Mouse (Mus musculus): ENCODE measurements around the gene Tnnt3.

Gene Tnnt3

GRCm38 (mm10) chr7:142538766-142539165 is 40.1 kb downstream of the Tnnt3 start:
- DNase-seq (ENCODE audit: low spot score in 2 of 2) = no peak

- DNase-seq (ENCODE audit: low spot score in 2 of 2) = no peak
Observed at GRCm38 (mm10) chr7:142539828-142540227, 41.2 kb downstream of the Tnnt3 start.

- DNase-seq (ENCODE audit: low spot score in 2 of 2) = no peak
Observed at GRCm38 (mm10) chr7:142542771-142543303, 44.2 kb downstream of the Tnnt3 start.

GRCm38 (mm10) chr7:142545967-142546366 is 47.3 kb downstream of the Tnnt3 start:
- DNase-seq (ENCODE audit: low spot score in 2 of 2) = no peak

GRCm38 (mm10) chr7:142547874-142548273 is 49.2 kb downstream of the Tnnt3 start:
- DNase-seq (ENCODE audit: low spot score in 2 of 2) = no peak

GRCm38 (mm10) chr7:142548706-142549105 is 50.1 kb downstream of the Tnnt3 start:
- no peak for DNase-seq (ENCODE audit: low spot score in 2 of 2)

- DNase-seq (ENCODE audit: low spot score in 2 of 2) = peak in 1 of 2 experiments; percentile 51
Observed at GRCm38 (mm10) chr7:142549941-142550763, 51.5 kb downstream of the Tnnt3 start.

GRCm38 (mm10) chr7:142550935-142551373 is 52.3 kb downstream of the Tnnt3 start:
- DNase-seq (ENCODE audit: low spot score in 2 of 2) = no peak

GRCm38 (mm10) chr7:142551691-142552090 is 53.1 kb downstream of the Tnnt3 start:
- no peak for DNase-seq (ENCODE audit: low spot score in 2 of 2)

- DNase-seq (ENCODE audit: low spot score in 2 of 2) = no peak
Observed at GRCm38 (mm10) chr7:142552591-142553416, 54.2 kb downstream of the Tnnt3 start.

GRCm38 (mm10) chr7:142553417-142554335 is 55.0 kb downstream of the Tnnt3 start:
- DNase-seq (ENCODE audit: low spot score in 2 of 2) = no peak

- DNase-seq (ENCODE audit: low spot score in 2 of 2) = no peak
Observed at GRCm38 (mm10) chr7:142554625-142555024, 56.0 kb downstream of the Tnnt3 start.

GRCm38 (mm10) chr7:142555366-142556088 is 56.9 kb downstream of the Tnnt3 start:
- DNase-seq (ENCODE audit: low spot score in 2 of 2) = no peak

- DNase-seq (ENCODE audit: low spot score in 2 of 2) = no peak
Observed at GRCm38 (mm10) chr7:142556089-142556476, 57.4 kb downstream of the Tnnt3 start.

GRCm38 (mm10) chr7:142557696-142558095 is 59.1 kb downstream of the Tnnt3 start:
- DNase-seq (ENCODE audit: low spot score in 2 of 2) = no peak

- no peak for DNase-seq (ENCODE audit: low spot score in 2 of 2)
Observed at GRCm38 (mm10) chr7:142558511-142559146, 60.0 kb downstream of the Tnnt3 start.

- DNase-seq (ENCODE audit: low spot score in 2 of 2) = no peak
Observed at GRCm38 (mm10) chr7:142559651-142560175, 61.1 kb downstream of the Tnnt3 start.

GRCm38 (mm10) chr7:142560942-142561855 is 62.6 kb downstream of the Tnnt3 start:
- DNase-seq (ENCODE audit: low spot score in 2 of 2) = no peak

All from urinary bladder, postnatal 4 days (tissue).